Mouse (Mus musculus): Measurements from ENCODE around the gene Sesn1. TPM values are rescaled to one million over a fixed set of nuclear protein-coding genes. Genes with fewer than 3 reads are reported as not detected.

Sesn1 gene
- 51.8 and 56.7 TPM in 2 replicates for polyA plus RNA-seq (2015; fragmentation: Nextera tagmentation; extraction: Ambion mirVana)

DNA sequence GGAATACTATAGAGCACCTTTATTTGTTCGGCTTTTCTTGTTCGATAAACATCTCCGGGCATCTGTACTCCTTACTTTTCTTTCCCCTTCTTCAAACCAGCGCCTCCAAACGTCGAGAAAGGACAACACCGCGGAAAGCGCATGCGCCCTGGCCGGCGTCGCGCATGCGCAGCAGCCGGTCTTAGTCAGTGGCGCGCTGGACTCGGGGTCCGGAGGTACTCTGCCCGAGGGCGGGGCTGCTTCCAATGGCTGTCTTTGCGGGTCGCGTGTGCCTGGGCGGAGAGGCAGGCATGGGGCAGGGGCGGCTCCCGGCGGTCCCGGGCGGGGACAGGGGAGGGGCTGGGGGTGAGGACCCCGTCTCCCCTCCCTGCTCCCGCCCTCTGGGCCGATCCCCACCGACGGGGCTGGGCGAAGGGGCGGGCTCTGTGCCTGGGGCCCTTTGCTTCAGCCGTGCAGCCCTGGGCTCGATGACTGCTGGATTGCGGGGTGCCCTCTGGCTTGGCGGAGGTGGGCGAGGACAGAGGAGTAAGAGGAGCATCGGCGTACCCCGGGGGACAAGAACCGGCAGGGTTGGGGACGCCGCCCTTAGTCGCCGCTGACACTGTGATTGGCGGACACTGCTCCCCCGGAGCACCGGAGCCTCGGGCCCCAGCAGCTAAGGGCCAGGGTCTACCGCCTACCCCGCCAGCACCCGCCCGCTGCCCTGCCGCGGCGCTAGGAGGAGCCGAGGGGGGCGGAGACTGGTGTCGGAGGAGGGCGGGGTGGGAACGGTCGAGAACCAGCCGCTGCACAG is at the start of gene Sesn1, which contains the start of gene Cep57l1:
Sesn1 (plus strand) TSS at position 165 of the 793 bp plus-strand sequence.
Cep57l1 (minus strand) TSS at position 101 of the 793 bp plus-strand sequence.

Other genes starting within 250 kb of the Sesn1 start
- gene Ccdc162, start 93.3 kb upstream of the Sesn1 start, polyA plus RNA-seq (2015; fragmentation: Nextera tagmentation; extraction: Ambion mirVana) = 0.14 and 0.27 TPM in 2 replicates
- 9.9 and 15.6 TPM in 2 replicates for gene Cep57l1, start 64 bp upstream of the Sesn1 start, polyA plus RNA-seq (2015; fragmentation: Nextera tagmentation; extraction: Ambion mirVana)
- 4.3 and 8.1 TPM in 2 replicates for gene Armc2, start 208.5 kb downstream of the Sesn1 start, polyA plus RNA-seq (2015; fragmentation: Nextera tagmentation; extraction: Ambion mirVana)

Data from adrenal gland, postnatal 0 days (tissue).